In the genomic region with DNA sequence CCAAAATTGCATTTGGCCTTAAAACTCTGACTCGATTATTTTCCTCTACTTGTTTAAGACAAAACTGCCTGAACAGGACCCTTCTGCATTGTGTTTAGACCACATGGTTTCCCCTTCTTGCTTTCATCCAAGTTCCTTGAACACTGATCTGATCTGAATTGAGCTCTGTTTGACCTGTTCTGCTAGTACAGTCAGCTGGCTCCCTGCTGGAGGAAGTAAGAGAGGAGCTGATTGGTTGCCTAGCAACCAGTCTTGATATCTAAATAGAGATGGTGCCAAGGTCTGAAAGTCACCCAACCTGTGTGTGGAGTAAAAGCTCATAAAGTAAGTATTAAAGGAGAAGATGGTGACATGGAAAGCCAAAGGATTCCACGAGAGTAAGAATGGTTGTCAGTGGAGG, we compare ENCODE assay signal across 10 mouse cellular contexts. TPM values are rescaled to one million over a fixed set of nuclear protein-coding genes. Genes with fewer than 3 reads are reported as not detected.
DNase-seq lines count a peak whose midpoint lies in the region; ATAC-seq and TF ChIP-seq lines count a peak whose summit lies in the region.
"Had no signal": no experiment of that assay in that cellular context is flagged by ENCODE, and none has a peak within 500 bp of the region (broad histone marks: within the 10 kb centered on the region; RNA-seq: fewer than 3 reads in every experiment).

No protein-coding gene starts in this region.

- H3K9me3 ChIP-seq in liver, postnatal 0 days (ENCODE audit: low read length), result no peaks in the 10 kb centered on the region
- H3K9me3 ChIP-seq: heart, embryonic 10.5 days had no signal

- H3K4me1 ChIP-seq in liver, adult 2 months (ENCODE audit: control insufficient read depth, insufficient read depth, low read length), result peaks cover 20% of the 10 kb centered on the region
- H3K4me1 ChIP-seq in liver, postnatal 0 days (ENCODE audit: insufficient read depth), result peaks cover 21% of the 10 kb centered on the region

- H3K27ac ChIP-seq in liver, adult 2 months (replicated peaks; ENCODE audit: insufficient read depth, low read depth, low read length), result no peak overlapping the region
- H3K27ac ChIP-seq in liver, postnatal 0 days (ENCODE audit: low read depth), result no peak overlapping the region
- H3K27ac ChIP-seq: heart, embryonic 10.5 days had no signal

- H3K9ac ChIP-seq in liver, adult 2 months (ENCODE audit: low read depth, low read length), result no peak overlapping the region
- no peak overlapping the region for H3K9ac ChIP-seq in liver, postnatal 0 days (replicated peaks)

- H3K27me3 ChIP-seq in liver, adult 2 months (ENCODE audit: control insufficient read depth, insufficient read depth, low read length), result no peaks in the 10 kb centered on the region
- H3K27me3 ChIP-seq in liver, postnatal 0 days (ENCODE audit: insufficient read depth, low read length), result no peaks in the 10 kb centered on the region

- peaks cover 48% of the 10 kb centered on the region for H3K36me3 ChIP-seq in liver, adult 2 months (ENCODE audit: control insufficient read depth, insufficient read depth, low read length)
- H3K36me3 ChIP-seq in liver, postnatal 0 days (replicated peaks; ENCODE audit: insufficient read depth, low read length), result peaks cover 2% of the 10 kb centered on the region
- H3K36me3 ChIP-seq: heart, embryonic 10.5 days had no signal

- no peak for TF ChIP-seq POLR2A in liver, adult 2 months (IDR thresholded peaks at IDR 0.05; ENCODE audit: extremely low read depth, insufficient read depth, low read length)

- H3K79me2 ChIP-seq in liver, adult 2 months (ENCODE audit: control insufficient read depth, insufficient read depth, low read length), result peaks cover 4% of the 10 kb centered on the region; the same call in 1 of the 2 replicates

- DNase-seq in liver, adult 2 months (ENCODE audit: extremely low read depth, low read depth, low spot score), result peak; percentile 88
- no peak for DNase-seq in liver, postnatal 0 days
- peak; percentile 82 for DNase-seq in MN1 (ENCODE audit: low spot score)
- DNase-seq in fat pad, adult 2 months (ENCODE audit: extremely low read depth, low read depth, low spot score), result peak; percentile 57
- peak; percentile 82 for DNase-seq in naive thymus-derived CD4-positive, alpha-beta T cell, adult 2 months (ENCODE audit: low read depth)
- DNase-seq in frontal cortex, postnatal 14 days (ENCODE audit: low spot score in 2 of 2), result no peak
- DNase-seq in adrenal gland, postnatal 4 days (ENCODE audit: low spot score in 2 of 2), result no peak

- TF ChIP-seq EP300 in liver, postnatal 0 days (IDR thresholded peaks at IDR 0.05; ENCODE audit: low read depth), result no peak

- ATAC-seq in liver, postnatal 0 days, result no peak

- WGBS in liver, adult 2 months, result 16% methylated on average over 2 of the region's 2 CpGs
- WGBS in liver, postnatal 0 days (ENCODE audit: insufficient replicate concordance), result 75% methylated on average over 2 of the region's 2 CpGs

- no peak for TF ChIP-seq CTCF in liver, adult 2 months (IDR thresholded peaks at IDR 0.05; ENCODE audit: low read depth, low read length)
- TF ChIP-seq CTCF in liver, postnatal 0 days (IDR thresholded peaks at IDR 0.05; ENCODE audit: low read depth), result no peak

- H3K4me3 ChIP-seq in liver, adult 2 months (ENCODE audit: insufficient read depth, low read depth, low read length), result no peak overlapping the region
- no peak overlapping the region for H3K4me3 ChIP-seq in liver, postnatal 0 days (ENCODE audit: low read depth, low read length)
- H3K4me3 ChIP-seq: erythroblast, embryonic 14.5 days; heart, embryonic 10.5 days had no signal

- H3K4me2 ChIP-seq in liver, postnatal 0 days (ENCODE audit: low read depth, low read length), result no peak overlapping the region
- H3K4me2 ChIP-seq: liver, embryonic 11.5 days had no signal

RNA-seq across cellular contexts. Expression of gene A130010J15Rik, which starts 2.0 kb away (rescaled TPM):
- total RNA-seq in liver, adult 2 months (2014; rRNA removed), result 8.1 and 8.7 TPM in 2 replicates
- 2.7 and 3.5 TPM in 2 replicates for polyA plus RNA-seq in liver, adult 2 months (2012; rRNA removed)
- 4.8 and 6.2 TPM in 2 replicates for polyA plus RNA-seq in liver, postnatal 0 days (2015; fragmentation: Nextera tagmentation; extraction: Ambion mirVana)
- total RNA-seq in adrenal gland, postnatal 4 days (2021), result 1 to 10 TPM; 4.8 to 5.7 TPM
- polyA plus RNA-seq: erythroblast, embryonic 14.5 days had no signal

RNA-seq across cellular contexts. Expression of gene Irf6, which starts 16.9 kb away (rescaled TPM):
- 33.4 and 38.0 TPM in 2 replicates for total RNA-seq in liver, adult 2 months (2014; rRNA removed)
- 42.5 and 56.0 TPM in 2 replicates for polyA plus RNA-seq in liver, adult 2 months (2012; rRNA removed)
- 6.5 and 9.7 TPM in 2 replicates for polyA plus RNA-seq in liver, postnatal 0 days (2015; fragmentation: Nextera tagmentation; extraction: Ambion mirVana)
- total RNA-seq in adrenal gland, postnatal 4 days (2021), result 1 to 10 TPM; 3.6 to 4.7 TPM
- polyA plus RNA-seq: erythroblast, embryonic 14.5 days had no signal

RNA-seq across cellular contexts. Expression of gene Traf3ip3, which starts 31.6 kb away (rescaled TPM):
- 0.65 and 0.67 TPM in 2 replicates for total RNA-seq in liver, adult 2 months (2014; rRNA removed)
- polyA plus RNA-seq in liver, adult 2 months (2012; rRNA removed), result 0.21 and 0.88 TPM in 2 replicates
- 8.3 and 9.1 TPM in 2 replicates for polyA plus RNA-seq in liver, postnatal 0 days (2015; fragmentation: Nextera tagmentation; extraction: Ambion mirVana)
- 1 to 10 TPM; 3.5 to 7.7 TPM for total RNA-seq in adrenal gland, postnatal 4 days (2021)
- polyA plus RNA-seq: erythroblast, embryonic 14.5 days had no signal

RNA-seq across cellular contexts. Expression of gene Lamb3, which starts 37.6 kb away (rescaled TPM):
- total RNA-seq in liver, adult 2 months (2014; rRNA removed), result 1.7 and 2.0 TPM in 2 replicates
- 1.6 and 2.4 TPM in 2 replicates for polyA plus RNA-seq in liver, adult 2 months (2012; rRNA removed)
- polyA plus RNA-seq in liver, postnatal 0 days (2015; fragmentation: Nextera tagmentation; extraction: Ambion mirVana), result 1.3 and 1.5 TPM in 2 replicates
- total RNA-seq in adrenal gland, postnatal 4 days (2021), result 1 to 10 TPM; 1.4 to 1.7 TPM
- polyA plus RNA-seq: erythroblast, embryonic 14.5 days had no signal

RNA-seq across cellular contexts. Expression of gene Diexf, which starts 39.8 kb away (rescaled TPM):
- total RNA-seq in liver, adult 2 months (2014; rRNA removed), result 5.2 and 6.2 TPM in 2 replicates
- 8.0 and 11.0 TPM in 2 replicates for polyA plus RNA-seq in liver, adult 2 months (2012; rRNA removed)
- polyA plus RNA-seq in liver, postnatal 0 days (2015; fragmentation: Nextera tagmentation; extraction: Ambion mirVana), result 1.5 and 1.9 TPM in 2 replicates
- 10 to 100 TPM; 18.1 to 19.9 TPM for total RNA-seq in adrenal gland, postnatal 4 days (2021)

Comparison
In these comparisons a context has a peak if more than half of its experiments do, and no peak if none do; other contexts are left out.
1. DNase-seq: peak in liver, adult 2 months (single experiment), MN1 (single experiment), fat pad, adult 2 months (single experiment) and naive thymus-derived CD4-positive, alpha-beta T cell, adult 2 months (single experiment); none in liver, postnatal 0 days (single experiment), frontal cortex, postnatal 14 days (0 of 2) and adrenal gland, postnatal 4 days (0 of 2).